Mouse (Mus musculus): Measurements from ENCODE around the gene Themis3. TPM values are rescaled to one million over a fixed set of nuclear protein-coding genes. Genes with fewer than 3 reads are reported as not detected.

The Themis3 gene
- total RNA-seq, 1 experiment from 2014 or later, result not detected

DNA sequence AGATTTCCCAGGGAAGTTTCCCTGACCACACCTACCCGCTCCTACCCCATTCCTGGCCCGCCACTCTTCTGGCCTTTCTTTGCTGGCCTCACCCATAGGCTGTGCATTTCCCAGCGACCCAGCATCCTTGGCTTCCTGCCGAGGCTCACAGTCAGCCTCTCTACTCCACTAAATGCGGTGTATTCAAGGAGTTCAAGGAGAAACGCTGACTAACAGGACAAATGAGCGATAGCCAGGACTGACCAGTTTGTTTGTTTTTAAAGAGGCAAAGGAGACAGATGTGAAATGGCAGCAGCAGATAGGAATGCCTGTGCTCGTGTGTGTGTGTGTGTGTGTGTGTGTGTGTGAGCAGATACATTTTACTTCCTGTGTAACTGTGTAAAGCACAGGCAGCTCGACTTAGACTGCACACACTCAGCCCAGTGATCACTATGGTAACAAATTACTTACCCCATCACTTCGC lies 84.2 kb downstream of the Themis3 start:
- ATAC-seq (replicated peaks in 1 of 2; ENCODE audit: insufficient read depth in 1 of 2, low FRiP score in 2 of 2, low TSS enrichment in 1 of 2, low read depth in 1 of 2, poor library complexity in 2 of 2, severe bottlenecking in 2 of 2), result no peak

DNA sequence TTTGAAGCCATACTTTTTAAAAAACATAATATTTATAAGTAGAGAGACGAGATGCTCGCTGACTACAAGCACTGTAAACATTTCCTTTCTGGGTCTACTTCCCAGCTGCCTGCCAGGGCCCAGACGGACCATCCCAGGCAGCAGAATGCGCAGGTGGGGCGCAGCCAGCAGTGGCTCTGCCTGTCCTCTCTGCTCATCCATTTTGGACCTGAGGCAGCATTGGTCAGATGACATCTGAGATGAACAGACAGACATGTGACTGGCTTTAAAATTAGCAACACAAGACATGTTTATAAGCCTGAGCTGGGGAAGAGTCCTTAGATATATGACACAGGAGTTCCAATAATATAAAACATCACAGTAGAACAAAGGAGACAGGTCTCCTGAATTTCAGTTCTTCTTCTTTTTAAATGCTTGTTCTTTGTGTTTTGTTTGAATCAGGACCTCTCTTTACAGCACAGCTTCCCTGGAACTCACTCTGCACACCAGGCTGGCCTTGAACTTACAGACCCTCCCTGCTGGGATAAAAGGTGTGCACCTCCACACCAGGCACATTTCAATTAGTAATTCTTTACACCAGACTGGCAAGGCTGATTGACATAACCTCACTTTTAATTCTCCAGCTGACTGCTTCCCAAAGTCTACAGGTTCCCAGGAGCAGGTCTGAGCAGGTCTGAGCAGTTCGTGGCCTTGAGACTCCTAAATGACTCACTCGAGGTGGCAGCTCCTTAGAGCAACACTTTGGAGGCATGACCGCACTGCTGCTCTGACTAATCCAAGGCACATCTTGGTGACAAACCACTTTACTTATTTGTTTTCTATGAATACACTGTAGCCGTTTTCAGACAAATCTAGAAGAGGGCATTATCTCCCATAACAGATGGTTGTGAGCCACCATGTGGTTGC lies 87.1 kb downstream of the Themis3 start:
- no peak for ATAC-seq (replicated peaks in 1 of 2; ENCODE audit: insufficient read depth in 1 of 2, low FRiP score in 2 of 2, low TSS enrichment in 1 of 2, low read depth in 1 of 2, poor library complexity in 2 of 2, severe bottlenecking in 2 of 2)

GRCm38 (mm10) chr17:66504964-66505363 lies 89.5 kb downstream of the Themis3 start:
- ATAC-seq (replicated peaks in 1 of 2; ENCODE audit: insufficient read depth in 1 of 2, low FRiP score in 2 of 2, low TSS enrichment in 1 of 2, low read depth in 1 of 2, poor library complexity in 2 of 2, severe bottlenecking in 2 of 2), result no peak

Other genes starting within 250 kb of the Themis3 start
- not detected in 2 replicates for gene Mtcl1, start 144.9 kb downstream of the Themis3 start, total RNA-seq (2017)
- gene Rab12, start 74.9 kb downstream of the Themis3 start, total RNA-seq (2017), result 28.0 and 54.4 TPM in 2 replicates

Measured in hematopoietic stem cell, adult 5-6 weeks (primary cell).